Mouse (Mus musculus) left cerebral cortex, postnatal 36 days (tissue): ENCODE measurements around the gene Bhlhe40. TPM values are rescaled to one million over a fixed set of nuclear protein-coding genes. Genes with fewer than 3 reads are reported as not detected.

Experiments
- DNase-seq, 2 experiments: peaks; one replicate each; pipeline ENCODE4 v3.0.0; 2021 to 2022; ENCODE audit warnings: low spot score in 2 of 2, mixed read lengths in 1 of 2
- intact Hi-C: fragments of 180-260 bp; cut with DNase I; formaldehyde crosslinking; loops from one replicate; pipeline ENCODE4 v1.15.1; 2025
- total RNA-seq, 2 experiments: library from RNA; stranded (reverse); gene quantifications; 2 replicates each; pipeline ENCODE4 v1.2.3; 2021

Bhlhe40 gene
- total RNA-seq, 2 experiments from 2014 or later: 94.0 to 104 TPM

DNA sequence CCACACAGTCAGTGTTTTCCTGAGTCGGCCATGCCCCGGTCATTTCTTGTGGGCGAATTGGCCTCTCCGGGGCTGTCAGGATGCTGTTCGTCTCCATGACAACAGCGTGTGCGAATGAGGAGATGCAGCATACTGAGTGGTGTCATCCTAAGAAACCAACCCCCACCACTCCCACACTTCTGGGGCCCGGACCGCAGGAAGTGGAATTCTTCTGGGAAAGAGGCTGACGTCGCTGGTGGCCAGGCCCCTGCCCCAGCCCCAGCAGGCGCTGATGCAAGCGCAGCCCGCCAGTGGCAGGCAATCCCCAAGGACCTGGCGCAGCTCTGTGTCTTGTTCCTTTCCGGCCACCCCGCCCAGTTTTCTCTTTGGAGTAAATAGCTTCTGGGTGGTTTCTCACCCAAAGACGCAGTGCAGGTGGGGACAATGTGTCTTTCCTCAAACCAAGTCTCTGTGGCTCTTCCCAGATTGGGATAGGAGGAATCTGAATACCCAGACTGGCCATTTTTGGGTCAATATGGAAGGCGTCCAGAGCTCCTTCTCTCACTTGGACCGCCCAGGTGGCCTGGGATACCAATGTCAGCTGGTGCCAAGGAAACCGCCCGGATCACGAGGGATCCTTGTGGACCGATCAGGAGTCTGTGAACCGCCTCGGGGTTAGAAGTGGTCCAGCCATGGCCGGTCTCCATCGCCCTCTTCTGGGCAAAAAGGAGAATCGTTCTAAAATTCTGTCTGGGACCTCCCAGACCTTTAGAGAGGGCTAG lies 49.2 kb downstream of the Bhlhe40 start:
- peak; percentile 82 to 85 for DNase-seq
- intact Hi-C loops: loop anchor here (2.0 to 5.0 kb wide), 3 partner anchors 41 to 292 kb away; partner anchors contain the start of gene Bhlhe40

GRCm38 (mm10) chr6:108710667-108711066 lies 50.2 kb downstream of the Bhlhe40 start:
- no peak for DNase-seq
- intact Hi-C loops: loop anchor here (2.0 to 5.0 kb wide), 2 partner anchors 42 to 293 kb away; no protein-coding TSS in a partner anchor

DNA sequence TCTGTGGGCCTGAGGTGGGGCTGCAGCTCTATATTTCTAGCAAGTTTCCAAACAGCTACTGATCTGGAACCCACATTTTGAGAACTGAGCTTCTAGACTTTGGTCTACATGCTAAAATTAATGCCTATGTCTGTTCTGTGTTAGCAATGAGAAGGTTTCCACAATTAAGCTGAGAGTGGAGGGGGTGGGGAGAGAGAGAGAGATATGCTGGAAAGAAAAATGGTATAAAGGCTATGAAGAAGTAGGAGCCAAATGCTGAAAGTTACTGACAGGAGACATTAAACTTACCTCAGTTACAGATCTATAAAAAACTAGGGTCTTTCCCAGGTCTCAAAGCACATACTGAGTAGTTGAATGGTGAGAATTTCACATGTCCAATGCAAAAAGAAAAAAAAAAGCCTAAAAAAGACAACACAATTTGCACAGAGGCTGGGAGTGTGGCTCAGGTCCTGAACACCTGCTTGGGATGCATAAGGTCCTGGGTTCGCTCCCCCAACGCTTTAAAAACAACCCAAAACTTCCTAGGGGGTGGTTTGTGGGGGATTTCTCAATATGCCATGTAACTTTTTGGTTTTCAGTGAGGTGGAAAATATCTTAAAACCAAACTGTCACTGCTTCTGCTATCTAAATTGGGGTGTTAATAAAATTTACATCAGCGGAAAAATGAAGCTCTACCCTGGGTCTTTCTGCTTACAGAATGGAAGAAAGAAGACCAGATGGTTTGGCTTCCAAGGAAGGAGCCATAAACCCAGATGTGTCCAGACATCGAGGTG lies 50.9 kb downstream of the Bhlhe40 start:
- no peak for DNase-seq
- intact Hi-C loops: loop anchor here (2.0 to 5.0 kb wide), 2 partner anchors 43 to 294 kb away; no protein-coding TSS in a partner anchor

DNA sequence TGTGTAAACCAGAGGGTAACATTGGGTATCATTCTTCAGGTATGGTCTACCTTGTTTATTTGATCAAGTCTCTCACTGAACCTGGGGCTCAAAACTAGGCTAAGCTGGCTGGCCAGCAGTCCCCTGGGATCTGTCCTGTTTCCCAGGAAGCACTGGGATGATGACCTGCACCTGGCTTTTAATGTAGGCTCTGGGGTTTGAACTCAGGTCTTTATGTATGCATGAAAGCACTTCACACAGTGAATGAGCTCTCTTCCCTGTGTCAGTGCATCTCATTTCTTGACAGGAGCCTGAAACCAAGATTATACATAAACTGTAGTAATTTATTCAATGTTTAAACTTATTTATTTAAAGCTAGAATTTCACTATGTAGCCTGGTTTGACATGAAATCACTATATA lies 51.7 kb downstream of the Bhlhe40 start:
- intact Hi-C loops: loop anchor here (5.0 kb wide), 1 partner anchor 295 kb away; no protein-coding TSS in a partner anchor
- no peak for DNase-seq

DNA sequence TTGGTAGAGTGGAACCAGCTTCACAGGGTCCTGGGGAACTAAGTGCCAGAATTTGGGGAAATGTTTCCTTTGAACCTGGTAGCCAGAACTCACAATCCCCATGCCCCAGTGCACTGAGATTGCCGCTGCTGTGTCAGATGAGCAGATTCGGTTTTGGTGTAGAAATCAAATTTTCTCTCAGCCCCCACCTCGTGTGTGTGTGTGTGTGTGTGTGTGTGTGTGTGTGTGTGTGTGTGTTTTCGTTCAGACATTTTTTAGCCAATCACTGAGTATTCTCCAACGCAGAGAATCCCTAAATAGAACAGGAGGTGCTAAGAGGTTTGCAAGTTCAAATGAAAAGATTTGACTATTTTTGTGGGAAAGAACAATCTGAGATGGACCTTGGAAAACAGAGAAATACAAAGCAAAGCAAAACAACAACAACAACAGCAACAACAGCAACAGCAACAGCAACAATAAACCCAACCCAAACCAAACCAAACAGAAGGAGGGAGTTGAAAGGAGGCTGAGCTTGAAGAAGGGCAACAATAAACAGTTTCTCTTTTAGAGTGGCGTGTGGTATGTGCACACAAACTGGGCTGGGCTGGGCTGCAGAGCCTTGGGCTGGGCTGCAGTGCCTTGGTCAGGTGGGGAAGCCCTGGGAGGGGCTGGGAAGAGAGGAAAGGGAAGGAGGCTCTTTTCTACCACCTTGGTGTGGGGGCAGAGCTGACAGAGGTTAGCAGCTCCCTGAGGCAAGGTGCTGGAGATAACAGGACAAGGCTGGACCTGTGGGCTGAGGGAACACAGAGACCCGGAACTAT lies 52.9 kb downstream of the Bhlhe40 start:
- no peak for DNase-seq
- intact Hi-C loops: loop anchor here (5.0 kb wide), 1 partner anchor 296 kb away; no protein-coding TSS in a partner anchor

Other genes with a start within 250 kb of the Bhlhe40 start
- gene Arl8b, start 122.5 kb downstream of the Bhlhe40 start, total RNA-seq: 100 to 1,000 TPM; 208 to 214 TPM
- 10 to 100 TPM; 17.5 to 17.6 TPM for gene Edem1, start 168.0 kb downstream of the Bhlhe40 start, total RNA-seq